Mouse (Mus musculus) 3134 (cell line): ENCODE measurements around the gene Olfr1253.

Experiments
- DNase-seq: peaks from one replicate; pipeline ENCODE4 v3.0.0-alpha.2; 2011; ENCODE audit warnings: low spot score; ENCODE audit not compliant: insufficient read length; ENCODE audit errors: extremely low read depth

Olfr1253 gene

GRCm38 (mm10) chr2:89756990-89757389 is at the start of gene Olfr1253:
TSS of gene Olfr1253 (minus strand) at chr2:89757090.
- no peak for DNase-seq

GRCm38 (mm10) chr2:89799583-89799982 is 42.7 kb upstream of the Olfr1253 start:
- no peak for DNase-seq

DNA sequence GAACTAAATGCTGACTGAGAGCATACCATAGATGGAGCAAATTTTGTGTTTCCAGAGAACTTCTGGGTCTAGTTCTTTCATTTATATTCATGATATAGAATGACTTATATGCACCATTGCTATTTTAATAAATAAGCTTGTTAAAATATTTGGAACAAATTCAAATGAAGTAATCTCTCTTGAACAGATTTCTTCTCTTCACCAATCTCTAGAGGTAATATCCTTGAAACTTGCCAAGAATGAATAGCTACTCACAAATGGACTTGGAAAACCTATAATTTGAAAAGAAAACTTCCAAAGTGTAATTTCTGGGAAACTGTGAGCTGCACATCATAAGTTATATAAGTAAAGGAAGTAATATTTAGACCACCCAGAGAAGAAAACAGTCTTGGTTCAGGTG is 36.6 kb upstream of the Olfr1253 start, which contains the start of gene Olfr1254:
Gene Olfr1254, minus strand, starts transcription at position 101 of the 400 bp plus-strand sequence.
- no peak for DNase-seq

DNA sequence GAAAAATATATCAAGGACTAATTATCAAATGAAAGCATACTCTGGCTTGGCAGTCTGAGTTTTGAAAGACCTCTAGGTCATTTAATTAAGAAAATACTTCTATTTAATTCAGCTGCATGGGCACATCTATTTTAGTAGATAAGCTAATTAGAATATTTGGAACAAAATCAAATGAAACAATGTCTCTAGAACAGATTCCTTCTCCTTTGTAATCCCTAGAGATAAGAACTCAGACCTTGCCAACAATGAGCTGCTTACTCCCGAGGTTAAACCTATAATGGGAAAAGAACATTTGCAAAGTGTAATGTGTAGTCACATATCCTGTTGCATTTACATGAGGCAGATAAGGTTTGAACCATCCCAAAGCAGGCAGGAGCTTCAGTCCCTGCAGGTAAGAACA is 32.0 kb downstream of the Olfr1253 start, which contains the start of gene Olfr1252:
Gene Olfr1252, minus strand, starts transcription at position 101 of the 400 bp plus-strand sequence.
- DNase-seq = no peak
